Mouse (Mus musculus) intestine, postnatal 0 days (tissue): ENCODE measurements around the gene Fads3. TPM values are rescaled to one million over a fixed set of nuclear protein-coding genes. Genes with fewer than 3 reads are reported as not detected.

Experiments used
- ATAC-seq: fragments of 200-750 bp; cut with Nextera tagmentation; 2 replicates; pipeline ENCODE4 v1.8.0; 2017; ENCODE audit warnings: mild to moderate bottlenecking, moderate TSS enrichment, moderate library complexity
- H3K27ac ChIP-seq: fragments of 300-500 bp; sonication (generic); 2 replicates; pipeline ENCODE4 v1.5.1; 2014; ENCODE audit warnings: mild to moderate bottlenecking, low read depth, low read length, moderate library complexity
- H3K27me3 ChIP-seq: fragments of 300-500 bp; sonication (generic); replicated peaks from 2 replicates; pipeline ENCODE4 v1.6.1; 2014; ENCODE audit warnings: low read length, mixed read lengths; ENCODE audit not compliant: control insufficient read depth, insufficient read depth
- H3K36me3 ChIP-seq: fragments of 300-500 bp; sonication (generic); 2 replicates; pipeline ENCODE4 v1.6.1; 2014; ENCODE audit warnings: mild to moderate bottlenecking, moderate library complexity; ENCODE audit not compliant: control insufficient read depth, insufficient read depth
- H3K4me1 ChIP-seq: fragments of 300-500 bp; sonication (generic); replicated peaks from 2 replicates; pipeline ENCODE4 v1.6.1; 2014; ENCODE audit warnings: antibody characterized with exemption, low read length, mixed read lengths; ENCODE audit not compliant: control insufficient read depth, insufficient read depth
- H3K4me2 ChIP-seq: fragments of 300-500 bp; sonication (generic); replicated peaks from 2 replicates; pipeline ENCODE4 v1.6.1; 2014; ENCODE audit warnings: low read depth, mild to moderate bottlenecking, moderate library complexity
- H3K4me3 ChIP-seq: fragments of 300-500 bp; sonication (generic); 2 replicates; pipeline ENCODE4 v1.5.1; 2014; ENCODE audit warnings: low read depth, low read length
- H3K9ac ChIP-seq: fragments of 300-500 bp; sonication (generic); 2 replicates; pipeline ENCODE4 v1.6.1; 2014; ENCODE audit warnings: mild to moderate bottlenecking, low read depth, low read length
- H3K9me3 ChIP-seq: fragments of 300-500 bp; sonication (generic); 2 replicates; pipeline ENCODE4 v1.6.1; 2016; ENCODE audit warnings: mixed run types; ENCODE audit not compliant: control insufficient read depth
- CTCF ChIP-seq: sonication (generic); IDR thresholded peaks from 2 replicates; pipeline ENCODE4 v1.5.1; 2016; ENCODE audit warnings: low read depth, mild to moderate bottlenecking, control low read depth, antibody characterized with exemption, moderate library complexity
- WGBS: fragments of 180-500 bp; shearing (Covaris S2); extraction: QIAGEN DNeasy Blood & Tissue Kit; methylation state at CpG from one replicate; pipeline ENCODE4 v1.1.7; 2014; 5-methylcytosine and 5-hydroxymethylcytosine counted together
- polyA plus RNA-seq: library from polyadenylated mRNA; unstranded; fragments of >200 nt; fragmentation: Nextera tagmentation; extraction: Ambion mirVana; gene quantifications from 2 replicates; pipeline ENCODE4 v1.2.1, GENCODE M21; 2015

Fads3 gene
- polyA plus RNA-seq, 1 experiment from 2014 or later = 4.7 TPM

- Histone ChIP-seq H3K4me2 (no peak overlapping the region), H3K27ac (no peak overlapping the region)
- 37% methylated on average over 3 of the region's 3 CpGs for WGBS
Measured at GRCm38 (mm10) chr19:10038910-10039309, 2.5 kb upstream of the Fads3 start.

GRCm38 (mm10) chr19:10039615-10040014 is 1.8 kb upstream of the Fads3 start:
- Histone ChIP-seq H3K4me2 (no peak overlapping the region), H3K27me3 (no peaks in the 10 kb centered on the region), H3K4me1 (peaks cover 3% of the 10 kb centered on the region; the same call in 1 of the 2 replicates), H3K27ac (no peak overlapping the region), H3K9me3 (no peaks in the 10 kb centered on the region), H3K9ac (no peak overlapping the region), H3K36me3 (peaks cover 7% of the 10 kb centered on the region; the same call in 1 of the 2 replicates), H3K4me3 (no peak overlapping the region)
- 79% methylated on average over 2 of the region's 2 CpGs for WGBS
- peak; percentile 22; the same call in 1 of the 2 replicates for ATAC-seq
- TF ChIP-seq CTCF = peak; percentile 76

More at GRCm38 (mm10) chr19:10038910-10039309, 2.5 kb upstream of the Fads3 start:
- Histone ChIP-seq H3K36me3 (peaks cover 13% of the 10 kb centered on the region; the same call in 1 of the 2 replicates), H3K4me3 (no peak overlapping the region), H3K9ac (no peak overlapping the region), H3K4me1 (peaks cover 3% of the 10 kb centered on the region; the same call in 1 of the 2 replicates), H3K9me3 (no peaks in the 10 kb centered on the region), H3K27me3 (no peaks in the 10 kb centered on the region)
- TF ChIP-seq CTCF = no peak
- ATAC-seq = no peak

- Histone ChIP-seq H3K4me1 (peaks cover 3% of the 10 kb centered on the region; the same call in 1 of the 2 replicates), H3K27me3 (no peaks in the 10 kb centered on the region), H3K4me2 (peak overlapping the region; percentile 98), H3K4me3 (peak overlapping the region; percentile 62), H3K9ac (peak overlapping the region; percentile 51; the same call in 1 of the 2 replicates), H3K36me3 (peaks cover 6% of the 10 kb centered on the region; the same call in 1 of the 2 replicates), H3K27ac (no peak overlapping the region), H3K9me3 (no peaks in the 10 kb centered on the region)
- ATAC-seq = peak; percentile 7; the same call in 1 of the 2 replicates
- 15% methylated on average over 19 of the region's 20 CpGs for WGBS
- TF ChIP-seq CTCF = no peak
Measured at GRCm38 (mm10) chr19:10040866-10041387, 442 bp upstream of the Fads3 start.

GRCm38 (mm10) chr19:10042232-10042631 is 863 bp downstream of the Fads3 start:
- Histone ChIP-seq H3K36me3 (no peaks in the 10 kb centered on the region; the same call in 1 of the 2 replicates), H3K27me3 (no peaks in the 10 kb centered on the region), H3K4me2 (peak overlapping the region; percentile 98), H3K4me1 (peaks cover 3% of the 10 kb centered on the region; the same call in 1 of the 2 replicates), H3K27ac (no peak overlapping the region), H3K4me3 (peak overlapping the region; percentile 62), H3K9me3 (no peaks in the 10 kb centered on the region), H3K9ac (0 out of 2 replicates have a peak overlapping the region, but pooled peaks have one; percentile 51)
- peak; percentile 15; the same call in 1 of the 2 replicates for ATAC-seq
- TF ChIP-seq CTCF = no peak
- WGBS = 39% methylated on average over 6 of the region's 6 CpGs

- no peak overlapping the region for H3K9ac ChIP-seq
- no peak overlapping the region for H3K27ac ChIP-seq
- H3K9me3 ChIP-seq = no peaks in the 10 kb centered on the region
- no peak for TF ChIP-seq CTCF
- no peaks in the 10 kb centered on the region for H3K27me3 ChIP-seq
- WGBS = 85% methylated on average over 4 of the region's 4 CpGs
- H3K4me2 ChIP-seq = peak overlapping the region; percentile 98; the same call in 1 of the 2 replicates
- peaks cover 3% of the 10 kb centered on the region; the same call in 1 of the 2 replicates for H3K4me1 ChIP-seq
- no peak for ATAC-seq
- H3K36me3 ChIP-seq = no peaks in the 10 kb centered on the region; the same call in 1 of the 2 replicates
- H3K4me3 ChIP-seq = no peak overlapping the region
Measured at GRCm38 (mm10) chr19:10042816-10043215, 1.4 kb downstream of the Fads3 start.

- ATAC-seq = no peak
- Histone ChIP-seq H3K9me3 (no peaks in the 10 kb centered on the region), H3K36me3 (no peaks in the 10 kb centered on the region; the same call in 1 of the 2 replicates), H3K4me2 (no peak overlapping the region), H3K9ac (no peak overlapping the region), H3K4me1 (peaks cover 3% of the 10 kb centered on the region; the same call in 1 of the 2 replicates), H3K27ac (no peak overlapping the region), H3K4me3 (no peak overlapping the region), H3K27me3 (no peaks in the 10 kb centered on the region)
- TF ChIP-seq CTCF = 0 out of 2 replicates have a peak, but pooled peaks have one; percentile 8
Measured at GRCm38 (mm10) chr19:10043643-10044042, 2.3 kb downstream of the Fads3 start.
